Mouse (Mus musculus) embryo, embryonic 10 days (tissue): ENCODE results near the gene Vsig1.

Experiments
- DNase-seq: peaks from one replicate; pipeline ENCODE4 v3.0.0-alpha.2; 2015; ENCODE audit warnings: low spot score

The Vsig1 gene

GRCm38 (mm10) chrX:140907360-140907759 is at the start of gene Vsig1:
Gene Vsig1 (plus strand): TSS chrX:140907608.
- no peak for DNase-seq

- no peak for DNase-seq
These were observed 44.6 kb upstream of the Vsig1 start for GRCm38 (mm10) chrX:140862760-140863159.

- no peak for DNase-seq
These were observed 44.0 kb upstream of the Vsig1 start for GRCm38 (mm10) chrX:140863431-140863830.

GRCm38 (mm10) chrX:140887193-140887592 is 20.2 kb upstream of the Vsig1 start:
- DNase-seq: no peak

GRCm38 (mm10) chrX:140891796-140892195 is 15.6 kb upstream of the Vsig1 start:
- DNase-seq: no peak

- DNase-seq: no peak
These were observed 3.9 kb upstream of the Vsig1 start for GRCm38 (mm10) chrX:140903487-140903886.

GRCm38 (mm10) chrX:140921321-140921720 is 13.9 kb downstream of the Vsig1 start:
- no peak for DNase-seq

GRCm38 (mm10) chrX:140932066-140932465 is 24.7 kb downstream of the Vsig1 start:
- DNase-seq: no peak

GRCm38 (mm10) chrX:140933263-140933662 is 25.9 kb downstream of the Vsig1 start:
- no peak for DNase-seq

- no peak for DNase-seq
These were observed 28.9 kb downstream of the Vsig1 start for GRCm38 (mm10) chrX:140936271-140936670.

GRCm38 (mm10) chrX:140953618-140954017 is 46.2 kb downstream of the Vsig1 start:
- no peak for DNase-seq

- peak; percentile 90 for DNase-seq
These were observed 49.0 kb downstream of the Vsig1 start, which contains the start of the genes Psmd10 and Atg4a for GRCm38 (mm10) chrX:140956272-140956940. Gene Psmd10 (minus strand): TSS chrX:140956728. Gene Atg4a (plus strand): TSS chrX:140956907.

- DNase-seq: no peak
These were observed 49.6 kb downstream of the Vsig1 start for GRCm38 (mm10) chrX:140956959-140957358.

GRCm38 (mm10) chrX:140978943-140979342 is 71.5 kb downstream of the Vsig1 start:
- DNase-seq: no peak

- no peak for DNase-seq
These were observed 72.1 kb downstream of the Vsig1 start for GRCm38 (mm10) chrX:140979546-140979945.

- no peak for DNase-seq
These were observed 72.8 kb downstream of the Vsig1 start for GRCm38 (mm10) chrX:140980163-140980562.

GRCm38 (mm10) chrX:140983206-140983960 is 76.0 kb downstream of the Vsig1 start:
- peak; percentile 19 for DNase-seq

- DNase-seq: no peak
These were observed 77.4 kb downstream of the Vsig1 start for GRCm38 (mm10) chrX:140984795-140985194.

- no peak for DNase-seq
These were observed 77.8 kb downstream of the Vsig1 start for GRCm38 (mm10) chrX:140985256-140985655.
